9 mouse cellular contexts compared by ENCODE assay signal in genomic region chr3:122729960-122730740, GRCm38 (mm10). TPM values are rescaled to one million over a fixed set of nuclear protein-coding genes. Genes with fewer than 3 reads are reported as not detected.
DNase-seq lines count a peak whose midpoint lies in the region; ATAC-seq lines count a peak whose summit lies in the region.
"Had no signal": no experiment of that assay in that cellular context is flagged by ENCODE, and none has a peak within 500 bp of the region (broad histone marks: within the 10 kb centered on the region; RNA-seq: fewer than 3 reads in every experiment).

No protein-coding gene starts in this region.

- H3K9me3 ChIP-seq in forebrain, embryonic 11.5 days (ENCODE audit: control insufficient read depth, low read length): no peaks in the 10 kb centered on the region
- H3K9me3 ChIP-seq in heart, embryonic 15.5 days (replicated peaks): no peaks in the 10 kb centered on the region
- H3K9me3 ChIP-seq in liver, embryonic 16.5 days (replicated peaks; ENCODE audit: control insufficient read depth, low read length): no peaks in the 10 kb centered on the region
- H3K9me3 ChIP-seq in neural tube, embryonic 11.5 days (ENCODE audit: control insufficient read depth, low read length): no peaks in the 10 kb centered on the region
- no peaks in the 10 kb centered on the region for H3K9me3 ChIP-seq in stomach, embryonic 16.5 days (replicated peaks; ENCODE audit: control insufficient read depth, low read length)

- H3K9ac ChIP-seq in forebrain, embryonic 11.5 days (ENCODE audit: low read length): peak overlapping the region; percentile 88
- H3K9ac ChIP-seq in heart, embryonic 15.5 days: peak overlapping the region; percentile 86
- peak overlapping the region; percentile 48 for H3K9ac ChIP-seq in liver, embryonic 16.5 days (ENCODE audit: low read depth, low read length)
- peak overlapping the region; percentile 88 for H3K9ac ChIP-seq in neural tube, embryonic 11.5 days (ENCODE audit: low read length)
- peak overlapping the region; percentile 91 for H3K9ac ChIP-seq in stomach, embryonic 16.5 days (ENCODE audit: low read length)

- H3K27me3 ChIP-seq in forebrain, embryonic 11.5 days (ENCODE audit: control insufficient read depth, insufficient read depth, low read length): no peaks in the 10 kb centered on the region
- no peaks in the 10 kb centered on the region for H3K27me3 ChIP-seq in heart, embryonic 15.5 days
- peaks cover 24% of the 10 kb centered on the region for H3K27me3 ChIP-seq in liver, embryonic 16.5 days (ENCODE audit: control insufficient read depth, insufficient read depth, low read depth, low read length)
- H3K27me3 ChIP-seq in neural tube, embryonic 11.5 days (ENCODE audit: control insufficient read depth, insufficient read depth, low read length): no peaks in the 10 kb centered on the region
- H3K27me3 ChIP-seq in stomach, embryonic 16.5 days (ENCODE audit: control insufficient read depth, insufficient read depth, low read length): no peaks in the 10 kb centered on the region

- H3K4me2 ChIP-seq in forebrain, embryonic 11.5 days (ENCODE audit: low read depth, low read length, severe bottlenecking): peak overlapping the region; percentile 85
- peak overlapping the region; percentile 92 for H3K4me2 ChIP-seq in heart, embryonic 15.5 days
- H3K4me2 ChIP-seq in liver, embryonic 16.5 days (ENCODE audit: low read depth, low read length): peak overlapping the region; percentile 75
- H3K4me2 ChIP-seq in neural tube, embryonic 11.5 days (ENCODE audit: low read depth): peak overlapping the region; percentile 86
- H3K4me2 ChIP-seq in stomach, embryonic 16.5 days (ENCODE audit: low read depth, low read length): peak overlapping the region; percentile 71

- no peaks in the 10 kb centered on the region for H3K36me3 ChIP-seq in forebrain, embryonic 11.5 days (ENCODE audit: control insufficient read depth, insufficient read depth, low read length)
- no peaks in the 10 kb centered on the region for H3K36me3 ChIP-seq in heart, embryonic 15.5 days
- H3K36me3 ChIP-seq in liver, embryonic 16.5 days (ENCODE audit: control insufficient read depth, insufficient read depth): no peaks in the 10 kb centered on the region
- no peaks in the 10 kb centered on the region for H3K36me3 ChIP-seq in neural tube, embryonic 11.5 days (ENCODE audit: control insufficient read depth, insufficient read depth, low read length)
- no peaks in the 10 kb centered on the region for H3K36me3 ChIP-seq in stomach, embryonic 16.5 days (ENCODE audit: control insufficient read depth, insufficient read depth, low read length)
- H3K36me3 ChIP-seq: G1E had no signal

- H3K4me3 ChIP-seq in forebrain, embryonic 11.5 days (ENCODE audit: low read depth, low read length): peak overlapping the region; percentile 68
- peak overlapping the region; percentile 78 for H3K4me3 ChIP-seq in heart, embryonic 15.5 days
- peak overlapping the region; percentile 64 for H3K4me3 ChIP-seq in liver, embryonic 16.5 days (ENCODE audit: low read depth, low read length)
- peak overlapping the region; percentile 73 for H3K4me3 ChIP-seq in neural tube, embryonic 11.5 days (ENCODE audit: low read depth, low read length)
- H3K4me3 ChIP-seq in stomach, embryonic 16.5 days (replicated peaks; ENCODE audit: low read length): peak overlapping the region; percentile 87

- peak; percentile 82 for ATAC-seq in forebrain, embryonic 11.5 days (replicated peaks; ENCODE audit: low FRiP score)
- peak; percentile 78 for ATAC-seq in heart, embryonic 15.5 days (replicated peaks; ENCODE audit: insufficient number of reproducible peaks, insufficient read depth, low FRiP score, low read depth)
- ATAC-seq in liver, embryonic 16.5 days (ENCODE audit: low read depth): peak; percentile 50
- ATAC-seq in neural tube, embryonic 11.5 days (ENCODE audit: insufficient read depth, low FRiP score, low TSS enrichment): peak; percentile 79
- ATAC-seq in stomach, embryonic 16.5 days (ENCODE audit: insufficient read depth, low FRiP score): peak; percentile 86

- peaks cover 2% of the 10 kb centered on the region; the same call in 1 of the 2 replicates for H3K4me1 ChIP-seq in forebrain, embryonic 11.5 days (replicated peaks; ENCODE audit: control insufficient read depth, insufficient read depth, low read length)
- H3K4me1 ChIP-seq in heart, embryonic 15.5 days (replicated peaks): 0 out of 2 replicates have a peak, but pooled peaks cover 3% of the 10 kb centered on the region
- H3K4me1 ChIP-seq in liver, embryonic 16.5 days (ENCODE audit: control insufficient read depth, low read depth, low read length): no peaks in the 10 kb centered on the region
- no peaks in the 10 kb centered on the region for H3K4me1 ChIP-seq in neural tube, embryonic 11.5 days (ENCODE audit: control insufficient read depth, insufficient read depth, low read length)
- H3K4me1 ChIP-seq in stomach, embryonic 16.5 days (ENCODE audit: control insufficient read depth, insufficient read depth, low read length): no peaks in the 10 kb centered on the region; the same call in 1 of the 2 replicates

- peak; percentile 13 to 38 for DNase-seq in left cerebral cortex, adult 18-20 months (ENCODE audit: low spot score in 2 of 2)
- DNase-seq in left cerebral cortex, adult 11 months (ENCODE audit: low spot score): no peak
- DNase-seq in forebrain, embryonic 11.5 days (ENCODE audit: low spot score): peak; percentile 89
- peak; percentile 87 for DNase-seq in kidney, postnatal 10 days
- peak; percentile 87 for DNase-seq in neural tube, embryonic 11.5 days (ENCODE audit: low spot score)

- peak overlapping the region; percentile 78 for H3K27ac ChIP-seq in forebrain, embryonic 11.5 days (ENCODE audit: low read depth, low read length)
- H3K27ac ChIP-seq in heart, embryonic 15.5 days: peak overlapping the region; percentile 92
- peak overlapping the region; percentile 34; the same call in 1 of the 2 replicates for H3K27ac ChIP-seq in liver, embryonic 16.5 days (ENCODE audit: low read length)
- H3K27ac ChIP-seq in neural tube, embryonic 11.5 days (ENCODE audit: low read depth, low read length): peak overlapping the region; percentile 69
- H3K27ac ChIP-seq in stomach, embryonic 16.5 days (ENCODE audit: low read length): peak overlapping the region; percentile 98

- WGBS in forebrain, embryonic 11.5 days: 1% methylated on average over 81 of the region's 92 CpGs
- WGBS in heart, embryonic 15.5 days: under 1% methylated on average over 92 of the region's 92 CpGs
- WGBS in liver, embryonic 16.5 days (ENCODE audit: insufficient replicate concordance): under 1% methylated on average over 84 of the region's 92 CpGs
- WGBS in neural tube, embryonic 11.5 days: 0% methylated on average over 73 of the region's 92 CpGs
- WGBS in stomach, embryonic 16.5 days: under 1% methylated on average over 92 of the region's 92 CpGs

RNA-seq across cellular contexts. Expression of gene Pde5a, which starts 1.4 kb away (rescaled TPM):
- 10 to 100 TPM; 19.8 to 23.8 TPM for total RNA-seq in left cerebral cortex, adult 18-20 months (2021)
- polyA plus RNA-seq in forebrain, embryonic 11.5 days (2014; fragmentation: Nextera tagmentation; extraction: Ambion mirVana): 5.3 and 5.5 TPM in 2 replicates
- 2.6 and 3.9 TPM in 2 replicates for polyA plus RNA-seq in heart, embryonic 15.5 days (2015; fragmentation: Nextera tagmentation; extraction: Ambion mirVana)
- polyA plus RNA-seq in liver, embryonic 16.5 days (2015; fragmentation: Nextera tagmentation; extraction: Ambion mirVana): 0.69 and 0.83 TPM in 2 replicates
- polyA plus RNA-seq in neural tube, embryonic 11.5 days (2014; fragmentation: Nextera tagmentation; extraction: Ambion mirVana): 2.8 and 3.2 TPM in 2 replicates
- 16.3 and 17.0 TPM in 2 replicates for polyA plus RNA-seq in stomach, embryonic 16.5 days (2015; fragmentation: Nextera tagmentation; extraction: Ambion mirVana)
- polyA plus RNA-seq: G1E had no signal

Comparison
In these comparisons a context has a peak if more than half of its experiments do, and no peak if none do; other contexts are left out.
1. H3K27ac ChIP-seq: peak in every context shown above with its lines; median percentile 98 in stomach, embryonic 16.5 days; 92 in heart, embryonic 15.5 days; 78 in forebrain, embryonic 11.5 days; 69 in neural tube, embryonic 11.5 days; 34 in liver, embryonic 16.5 days.